Mouse (Mus musculus) kidney, adult 2 months (tissue): ENCODE data around the gene Gm13271.

Experiments
- CTCF ChIP-seq: fragments of 200-500 bp; conservative IDR thresholded peaks from 2 replicates; pipeline ENCODE4 v1.5.1; 2011; ENCODE audit warnings: low read depth, mild to moderate bottlenecking, control low read depth, low read length, moderate library complexity, mixed read lengths; ENCODE audit not compliant: insufficient read depth, insufficient read length
- POLR2A ChIP-seq: fragments of 200-500 bp; IDR thresholded peaks from one replicate; pipeline ENCODE4 v1.6.1; 2011; ENCODE audit warnings: low read depth, low read length, control low read depth

GRCm38 (mm10) chr4:88723497-88724090, 31.1 kb upstream of the Gm13271 start:
- TF ChIP-seq CTCF (no peak), POLR2A (no peak)
